Comparison of ENCODE assay signal across 21 mouse cellular contexts in the genomic region with DNA sequence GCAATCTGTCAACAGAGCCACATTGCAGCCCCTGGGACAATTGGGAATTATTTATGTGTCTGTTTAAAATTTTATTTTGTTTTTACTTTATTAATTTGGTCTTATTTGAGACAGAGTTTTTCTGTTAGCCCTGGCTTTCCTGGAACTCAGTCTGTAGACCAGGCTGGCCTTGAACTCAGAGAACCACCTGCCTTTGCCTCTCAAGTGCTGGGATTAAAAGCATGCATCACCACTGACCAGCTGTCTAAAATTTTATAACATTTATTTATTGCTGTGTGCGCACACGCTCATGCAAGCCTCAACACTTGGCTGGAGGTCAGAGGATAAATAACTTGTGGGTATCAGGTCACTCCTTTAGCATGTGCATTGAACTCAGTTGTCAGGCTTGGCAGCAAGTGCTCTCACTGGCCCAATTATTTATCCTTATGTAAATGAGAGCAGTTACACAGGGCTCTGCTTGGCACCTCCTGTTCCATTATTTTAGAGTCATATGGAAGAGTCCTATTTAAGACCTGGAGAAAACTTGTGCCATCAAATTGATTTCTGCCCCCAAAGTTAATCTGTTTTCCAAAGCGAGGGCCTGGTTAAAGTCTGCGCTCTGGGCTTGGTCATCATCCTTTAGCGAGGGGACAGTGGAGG. TPM values are rescaled to one million over a fixed set of nuclear protein-coding genes. Genes with fewer than 3 reads are reported as not detected.
DNase-seq lines count a peak whose midpoint lies in the region; ATAC-seq and TF ChIP-seq lines count a peak whose summit lies in the region.
"Had no signal": no experiment of that assay in that cellular context is flagged by ENCODE, and none has a peak within 500 bp of the region (broad histone marks: within the 10 kb centered on the region; RNA-seq: fewer than 3 reads in every experiment).

No protein-coding gene starts in this region.

- no peak overlapping the region for H3K4me3 ChIP-seq in embryonic facial prominence, embryonic 14.5 days (ENCODE audit: low read depth, low read length)
- no peak overlapping the region for H3K4me3 ChIP-seq in embryonic facial prominence, embryonic 10.5 days
- H3K4me3 ChIP-seq in heart, adult 2 months, result no peak overlapping the region
- no peak overlapping the region for H3K4me3 ChIP-seq in myocyte
- H3K4me3 ChIP-seq: forebrain, embryonic 13.5 days; heart, embryonic 10.5 days; heart, embryonic 15.5 days; hindbrain, embryonic 10.5 days; intestine, embryonic 15.5 days had no signal

- ATAC-seq in embryonic facial prominence, embryonic 14.5 days (ENCODE audit: low read depth), result peak; percentile 37; the same call in 1 of the 2 replicates
- ATAC-seq: activated CD4-positive, CD25-positive, alpha-beta regulatory T cell, adult 4 months; forebrain, embryonic 13.5 days; intestine, embryonic 15.5 days; Patski had no signal

- peaks cover 24% of the 10 kb centered on the region for H3K36me3 ChIP-seq in embryonic facial prominence, embryonic 14.5 days (ENCODE audit: control insufficient read depth, insufficient read depth, low read length)
- peaks cover 65% of the 10 kb centered on the region for H3K36me3 ChIP-seq in embryonic facial prominence, embryonic 10.5 days (replicated peaks)
- H3K36me3 ChIP-seq in heart, adult 2 months (ENCODE audit: control insufficient read depth, insufficient read depth, low read length), result peaks cover 6% of the 10 kb centered on the region
- no peaks in the 10 kb centered on the region for H3K36me3 ChIP-seq in myocyte (ENCODE audit: control insufficient read depth, insufficient read depth)
- H3K36me3 ChIP-seq: intestine, embryonic 15.5 days had no signal

- H3K4me1 ChIP-seq in embryonic facial prominence, embryonic 14.5 days (ENCODE audit: control insufficient read depth, insufficient read depth, low read length), result no peaks in the 10 kb centered on the region
- H3K4me1 ChIP-seq in embryonic facial prominence, embryonic 10.5 days, result no peaks in the 10 kb centered on the region
- H3K4me1 ChIP-seq in heart, adult 2 months (ENCODE audit: control insufficient read depth, insufficient read depth, low read length), result peaks cover 4% of the 10 kb centered on the region
- H3K4me1 ChIP-seq: hindbrain, embryonic 10.5 days; intestine, embryonic 15.5 days had no signal

- 92% methylated on average over 5 of the region's 5 CpGs for WGBS in embryonic facial prominence, embryonic 14.5 days
- 93% methylated on average over 5 of the region's 5 CpGs for WGBS in embryonic facial prominence, embryonic 10.5 days
- WGBS in heart, adult 2 months, result 78% methylated on average over 5 of the region's 5 CpGs

- no peak for TF ChIP-seq POLR2A in heart, adult 2 months (IDR thresholded peaks at IDR 0.05; ENCODE audit: insufficient read depth, low read depth, low read length)
- no peak for TF ChIP-seq POLR2A in brain, embryonic 14.5 days (IDR thresholded peaks at IDR 0.05; ENCODE audit: borderline replicate concordance, extremely low read depth, insufficient read depth, insufficient read length, poor library complexity, severe bottlenecking)
- no peak for TF ChIP-seq POLR2A in myocyte (IDR thresholded peaks at IDR 0.05; ENCODE audit: insufficient read length, low read depth)

- no peak overlapping the region for H3ac ChIP-seq in myocyte (ENCODE audit: control insufficient read depth, insufficient read length)

- H3K4me2 ChIP-seq in embryonic facial prominence, embryonic 14.5 days (ENCODE audit: low read depth, low read length), result no peak overlapping the region
- no peak overlapping the region for H3K4me2 ChIP-seq in myocyte (ENCODE audit: low read depth)
- H3K4me2 ChIP-seq: forebrain, embryonic 13.5 days; heart, embryonic 15.5 days; hindbrain, embryonic 14.5 days; intestine, embryonic 15.5 days had no signal

- no peaks in the 10 kb centered on the region for H3K9me3 ChIP-seq in embryonic facial prominence, embryonic 14.5 days (ENCODE audit: control insufficient read depth, low read length)
- no peaks in the 10 kb centered on the region for H3K9me3 ChIP-seq in embryonic facial prominence, embryonic 10.5 days
- H3K9me3 ChIP-seq: heart, embryonic 10.5 days; heart, embryonic 15.5 days; intestine, embryonic 15.5 days had no signal

- H3K27ac ChIP-seq in embryonic facial prominence, embryonic 14.5 days (replicated peaks; ENCODE audit: low read depth, low read length), result no peak overlapping the region
- no peak overlapping the region for H3K27ac ChIP-seq in embryonic facial prominence, embryonic 10.5 days (replicated peaks)
- H3K27ac ChIP-seq in heart, adult 2 months, result peak overlapping the region; percentile 52
- H3K27ac ChIP-seq: heart, embryonic 10.5 days; heart, embryonic 15.5 days; hindbrain, embryonic 10.5 days; hindbrain, embryonic 14.5 days; intestine, embryonic 15.5 days had no signal

- peak; percentile 51 for DNase-seq in embryonic facial prominence, embryonic 14.5 days (ENCODE audit: low spot score)
- DNase-seq in embryonic facial prominence, embryonic 10.5 days (ENCODE audit: low spot score), result no peak
- no peak for DNase-seq in heart, adult 2 months
- DNase-seq in heart, adult 9 months (ENCODE audit: low spot score in 2 of 2), result no peak
- DNase-seq in brain, embryonic 14.5 days (ENCODE audit: low read depth), result peak; percentile 52
- DNase-seq in cerebellum, adult 9-10 months, result no peak
- DNase-seq: adrenal gland, postnatal 14 days; cerebellum, adult 18-20 months; cerebellum, postnatal 10 days; gastrocnemius, postnatal 14 days; kidney, adult 18-20 months had no signal

- TF ChIP-seq EP300 in heart, adult 2 months (IDR thresholded peaks at IDR 0.05; ENCODE audit: insufficient read depth, low read depth, low read length), result 0 out of 2 replicates have a peak, but pooled peaks have one; percentile 15

- TF ChIP-seq CTCF in heart, adult 2 months (IDR thresholded peaks at IDR 0.05), result no peak
- no peak for TF ChIP-seq CTCF in brain, embryonic 14.5 days (IDR thresholded peaks at IDR 0.05; ENCODE audit: borderline replicate concordance, extremely low read depth, insufficient read depth, insufficient read length)

- no peaks in the 10 kb centered on the region for H3K79me2 ChIP-seq in heart, adult 2 months (replicated peaks; ENCODE audit: control insufficient read depth, insufficient read depth, low read length)
- H3K79me2 ChIP-seq in myocyte (ENCODE audit: control insufficient read depth, insufficient read depth), result no peaks in the 10 kb centered on the region

- intact Hi-C loops in heart, adult 2 months (cut with DNase I), result no loop called here

- H3K27me3 ChIP-seq in embryonic facial prominence, embryonic 14.5 days (replicated peaks; ENCODE audit: control insufficient read depth, insufficient read depth, low read length), result no peaks in the 10 kb centered on the region
- no peaks in the 10 kb centered on the region for H3K27me3 ChIP-seq in embryonic facial prominence, embryonic 10.5 days (replicated peaks; ENCODE audit: low read depth, poor library complexity, severe bottlenecking)
- no peaks in the 10 kb centered on the region for H3K27me3 ChIP-seq in heart, adult 2 months (ENCODE audit: control insufficient read depth, insufficient read depth, low read length)
- H3K27me3 ChIP-seq in myocyte (ENCODE audit: control insufficient read depth, insufficient read depth, insufficient read length), result peaks cover 14% of the 10 kb centered on the region
- H3K27me3 ChIP-seq: CH12.LX; forebrain, embryonic 13.5 days; heart, embryonic 15.5 days; intestine, embryonic 15.5 days; Patski had no signal

- no peak overlapping the region for H3K9ac ChIP-seq in embryonic facial prominence, embryonic 14.5 days (ENCODE audit: low read depth, low read length)
- H3K9ac ChIP-seq in heart, adult 2 months (ENCODE audit: low read depth, low read length), result no peak overlapping the region
- H3K9ac ChIP-seq: forebrain, embryonic 13.5 days; heart, embryonic 15.5 days; hindbrain, embryonic 14.5 days; intestine, embryonic 15.5 days had no signal

TF ChIP-seq in myocyte, 11 proteins besides CTCF, POLR2A, EP300 and RAD21:
- TF ChIP-seq USF1 (IDR thresholded peaks at IDR 0.05; ENCODE audit: low read depth), result no peak
- TF ChIP-seq REST (IDR thresholded peaks at IDR 0.05; ENCODE audit: insufficient read depth, insufficient read length), result no peak
- peak; percentile 73 for TF ChIP-seq TCF12 (IDR thresholded peaks at IDR 0.05; ENCODE audit: insufficient read depth, poor library complexity, severe bottlenecking)
- TF ChIP-seq CEBPB (IDR thresholded peaks at IDR 0.05; ENCODE audit: insufficient read depth, poor library complexity, severe bottlenecking), result no peak
- peak; percentile 63 to 93 (median 73) for TF ChIP-seq MYOD1 (IDR thresholded peaks at IDR 0.05; ENCODE audit: control insufficient read depth in 1 of 3, insufficient read length in 2 of 3, low read depth in 2 of 3)
- no peak for TF ChIP-seq POLR2AphosphoS2 (IDR thresholded peaks at IDR 0.05; ENCODE audit: insufficient read length, low read depth)
- no peak for TF ChIP-seq TCF3 (IDR thresholded peaks at IDR 0.05; ENCODE audit: insufficient read length, low read depth)
- TF ChIP-seq MAX (IDR thresholded peaks at IDR 0.05; ENCODE audit: low read depth), result no peak
- TF ChIP-seq E2F4 (IDR thresholded peaks at IDR 0.05; ENCODE audit: insufficient read depth), result no peak
- peak in 1 of 3 experiments; percentile 21 for TF ChIP-seq MYOG (IDR thresholded peaks at IDR 0.05; ENCODE audit: control insufficient read depth in 1 of 3, insufficient read depth in 1 of 3, insufficient read length in 2 of 3, low read depth in 2 of 3)
- TF ChIP-seq SRF (IDR thresholded peaks at IDR 0.05; ENCODE audit: control insufficient read depth, insufficient read length, low read depth), result no peak

RNA-seq across cellular contexts. Expression of a gene that starts 44.2 kb away (rescaled TPM):
- polyA plus RNA-seq in embryonic facial prominence, embryonic 14.5 days (2014; fragmentation: Nextera tagmentation; extraction: Ambion mirVana), result 37.4 and 44.0 TPM in 2 replicates
- 70.7 and 73.3 TPM in 2 replicates for polyA plus RNA-seq in embryonic facial prominence, embryonic 10.5 days (2016; fragmentation: Nextera tagmentation; extraction: Ambion mirVana)
- 10 to 100 TPM; 18.3 to 18.6 TPM for total RNA-seq in heart, adult 2 months (2021)
- 8.2 and 13.9 TPM in 2 replicates for polyA plus RNA-seq in heart, adult 2 months (2012; rRNA removed)
- 30.2 and 34.4 TPM in 2 replicates for polyA plus RNA-seq in brain, embryonic 14.5 days (2012; rRNA removed)
- polyA plus RNA-seq in myocyte (2012; fragmentation: generic; extraction: Trizol), result 20.0 TPM

Comparison
In these comparisons a context has a peak if more than half of its experiments do, and no peak if none do; other contexts are left out.
1. DNase-seq: peak in embryonic facial prominence, embryonic 14.5 days (single experiment) and brain, embryonic 14.5 days (single experiment); none in embryonic facial prominence, embryonic 10.5 days (single experiment), heart, adult 2 months (0 of 2), heart, adult 9 months (0 of 2) and cerebellum, adult 9-10 months (single experiment).